Mouse (Mus musculus): Measurements from ENCODE around the gene Dock3.

The Dock3 gene

GRCm38 (mm10) chr9:106889321-106889720 lies 342.4 kb downstream of the Dock3 start:
- no peak for DNase-seq (ENCODE audit: low spot score)

- no peak for DNase-seq (ENCODE audit: low spot score)
Observed at GRCm38 (mm10) chr9:106888346-106888745, 343.4 kb downstream of the Dock3 start.

DNA sequence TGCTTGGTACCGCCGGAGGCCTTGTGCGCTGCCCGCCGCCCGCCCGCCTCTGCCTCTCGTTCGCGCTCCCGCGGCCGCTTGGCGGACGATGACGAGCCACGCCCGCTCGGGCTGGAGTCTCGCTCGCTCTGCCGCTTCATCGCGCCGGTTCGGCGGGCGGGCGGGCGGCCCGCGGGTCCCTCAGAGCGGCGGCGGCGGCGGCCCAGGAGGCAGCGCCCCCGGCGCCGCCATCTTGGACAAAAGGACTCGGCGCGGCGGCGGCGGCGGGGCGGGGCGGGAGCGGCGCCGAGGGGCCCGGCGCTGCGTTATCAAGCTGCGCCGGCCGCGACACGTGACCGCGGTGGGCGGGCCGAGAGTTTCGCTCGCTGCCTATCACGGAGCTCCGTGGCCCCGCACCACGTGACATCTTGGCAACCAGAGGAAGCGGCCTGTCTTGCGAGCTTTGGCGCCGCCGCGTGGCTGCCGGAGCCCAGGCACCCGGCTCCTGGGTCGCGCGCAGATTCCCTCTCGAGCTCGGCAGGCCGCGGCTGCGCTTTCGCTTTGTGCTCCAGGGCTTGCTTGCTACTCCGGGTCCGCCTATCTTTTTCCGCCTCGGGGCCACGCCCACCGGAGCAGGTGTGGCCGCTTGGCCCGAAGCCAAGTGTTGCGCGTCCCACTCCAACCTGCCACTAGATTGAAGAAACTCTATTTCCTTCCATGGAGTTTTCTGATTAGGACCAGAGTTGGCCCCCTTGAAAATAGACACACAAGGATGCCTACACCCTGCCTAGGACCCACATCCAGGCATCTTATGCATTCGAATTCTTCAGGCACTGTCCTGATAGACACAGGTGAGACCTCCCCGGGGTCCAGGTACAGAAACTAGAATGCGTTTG lies 344.6 kb downstream of the Dock3 start, which contains the start of gene Rbm15b:
Rbm15b (minus strand) TSS at position 601 of the 875 bp plus-strand sequence.
- DNase-seq (ENCODE audit: low spot score), result peak; percentile 97

DNA sequence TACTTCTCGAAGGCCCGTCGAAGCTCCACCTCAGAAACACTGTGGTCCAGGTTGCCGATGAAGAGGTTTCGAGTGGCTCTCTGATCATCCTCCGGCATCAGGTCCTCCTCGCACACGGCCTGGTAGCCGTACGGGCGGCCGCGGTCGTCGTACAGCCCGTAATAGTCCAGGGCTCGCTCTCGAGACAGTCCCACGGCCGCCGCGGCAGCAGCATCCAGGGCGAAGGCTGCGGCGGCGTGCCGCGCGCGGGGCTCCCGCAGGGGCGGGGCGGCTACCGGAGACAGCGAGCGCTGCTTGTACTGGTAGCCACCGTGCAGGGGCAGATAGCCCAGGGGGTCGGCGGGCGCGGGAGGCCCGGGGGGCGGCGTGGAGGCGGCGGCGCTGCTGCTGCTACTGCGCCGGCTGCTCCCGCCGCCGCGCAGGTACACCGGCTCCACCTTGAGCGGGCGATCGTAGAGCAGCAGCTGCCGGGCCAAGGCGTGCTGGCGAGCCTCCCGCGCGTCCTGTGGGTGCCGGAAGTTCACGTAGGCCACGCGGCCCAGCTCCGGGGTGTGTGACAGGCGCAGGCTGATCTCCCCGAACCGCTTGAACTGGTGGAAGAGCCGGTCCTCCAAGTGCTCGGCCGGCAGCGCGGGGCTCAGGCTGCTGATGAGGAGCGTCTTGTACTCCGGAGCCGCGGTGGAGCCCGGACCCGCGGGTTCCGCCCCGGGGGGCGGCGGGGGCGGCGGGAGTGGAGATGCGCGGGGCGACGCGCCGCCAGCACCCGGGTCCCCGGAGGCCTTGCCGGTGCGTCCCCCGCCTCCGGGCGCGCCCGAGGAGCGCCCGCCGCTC lies 345.6 kb downstream of the Dock3 start:
- DNase-seq (ENCODE audit: low spot score), result peak; percentile 79

DNA sequence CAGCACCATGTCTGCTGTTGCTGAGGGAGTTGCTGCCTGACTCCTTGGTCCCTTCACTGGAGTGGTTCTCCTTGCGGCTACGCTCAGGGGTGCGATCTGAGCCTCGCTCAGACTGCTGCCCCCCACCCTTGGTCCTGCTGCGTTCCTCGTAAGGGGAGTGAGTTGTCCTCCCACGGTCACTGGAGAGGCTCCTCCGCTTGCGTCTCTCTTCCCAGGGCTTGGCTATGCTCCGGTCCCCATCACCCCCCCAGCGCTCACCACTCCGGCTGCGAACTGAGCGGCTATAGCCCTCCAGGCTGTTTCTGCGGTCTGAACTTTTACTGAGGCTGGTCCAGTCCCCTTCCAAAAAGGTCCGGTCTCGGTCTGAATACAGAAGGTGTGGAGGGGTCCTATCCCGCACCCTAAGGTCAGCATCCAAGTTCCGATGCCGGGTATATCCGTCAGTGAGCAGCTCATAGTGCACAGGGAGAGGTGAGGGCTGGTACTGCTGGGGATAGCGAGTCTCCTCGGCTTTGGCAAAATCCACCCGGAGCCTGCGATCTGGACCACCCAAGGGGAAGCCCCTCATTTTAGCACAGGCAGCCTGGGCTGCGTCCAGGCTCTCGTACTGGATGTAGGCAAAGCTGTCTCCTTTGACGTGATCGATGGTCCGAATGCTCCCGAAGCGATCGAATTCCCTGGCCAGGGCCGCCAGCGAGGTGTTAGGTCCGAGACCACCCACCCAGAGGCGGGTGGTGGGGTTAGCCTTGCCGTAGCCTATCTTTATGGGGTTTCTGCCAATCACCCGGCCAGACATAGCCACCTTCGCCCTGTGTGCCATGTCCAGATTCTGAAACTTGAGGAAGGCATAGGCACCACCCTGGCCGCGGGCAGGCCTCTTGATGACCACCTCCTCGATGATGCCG lies 346.5 kb downstream of the Dock3 start:
- DNase-seq (ENCODE audit: low spot score), result peak; percentile 44

DNA sequence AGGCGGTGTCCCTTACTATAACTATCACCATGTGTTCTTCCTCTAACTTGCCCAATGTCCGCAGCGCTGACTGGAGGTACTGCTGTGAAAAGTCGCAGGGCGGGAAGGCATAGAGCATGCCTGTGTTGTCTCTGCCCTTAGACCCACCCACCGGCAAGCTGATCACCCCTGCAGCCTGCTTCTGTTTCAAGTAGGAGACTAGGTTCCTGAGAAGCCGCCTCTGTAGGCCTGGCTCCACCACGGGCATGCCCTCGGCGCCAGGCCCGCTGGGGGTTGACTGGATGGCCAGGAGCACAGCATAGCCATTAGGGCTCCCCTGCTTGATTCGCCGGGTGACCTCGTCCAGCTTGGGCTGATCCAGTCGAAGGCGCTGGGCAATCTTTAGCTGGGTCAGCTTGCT lies 347.4 kb downstream of the Dock3 start:
- peak; percentile 30 for DNase-seq (ENCODE audit: low spot score)

- DNase-seq (ENCODE audit: low spot score), result no peak
Observed at GRCm38 (mm10) chr9:106883085-106883484, 348.6 kb downstream of the Dock3 start.

DNA sequence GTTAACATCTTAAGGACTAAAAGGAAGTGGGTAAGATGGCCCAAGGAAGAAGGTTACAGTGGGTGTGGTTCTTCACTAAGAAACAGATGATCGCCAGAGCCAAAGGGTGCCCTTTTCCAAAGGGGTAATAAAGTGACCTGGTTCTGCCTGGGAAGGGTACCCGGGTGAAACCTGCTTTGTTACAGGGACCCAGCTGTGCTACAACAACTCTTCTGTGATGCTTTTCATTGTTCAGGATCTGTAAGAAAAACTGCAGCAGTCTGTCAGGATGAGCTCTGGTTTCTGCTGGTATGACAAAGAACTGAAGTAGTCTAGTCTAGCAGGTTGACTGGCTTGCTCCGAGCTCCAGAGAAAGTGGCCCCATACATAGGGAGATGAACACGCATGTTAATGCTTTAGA lies 349.5 kb downstream of the Dock3 start:
- DNase-seq (ENCODE audit: low spot score), result no peak

- DNase-seq (ENCODE audit: low spot score), result peak; percentile 36
Observed at GRCm38 (mm10) chr9:106881071-106881755, 350.5 kb downstream of the Dock3 start.

DNA sequence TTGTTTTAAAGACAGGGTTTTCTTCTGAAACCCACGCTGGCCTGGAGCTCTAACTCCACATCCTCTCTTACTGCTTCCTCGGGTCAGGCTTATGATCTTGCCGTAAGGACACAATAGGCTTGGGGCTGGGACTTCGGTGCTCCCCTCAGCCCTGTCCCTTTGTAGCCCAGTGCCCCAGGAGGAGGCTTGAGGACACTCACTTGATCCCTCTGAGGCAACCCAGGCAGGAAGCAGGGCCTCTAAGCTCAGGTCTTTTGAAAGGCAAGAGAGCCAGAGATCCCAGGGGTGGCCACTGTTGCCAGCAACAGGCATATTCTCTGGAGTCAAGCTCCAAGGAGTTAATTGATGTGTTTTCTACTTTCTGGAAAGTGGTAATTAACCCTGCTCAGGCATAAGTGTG lies 352.2 kb downstream of the Dock3 start:
- DNase-seq (ENCODE audit: low spot score), result no peak

GRCm38 (mm10) chr9:106876666-106877065 lies 355.0 kb downstream of the Dock3 start:
- no peak for DNase-seq (ENCODE audit: low spot score)

- DNase-seq (ENCODE audit: low spot score), result no peak
Observed at GRCm38 (mm10) chr9:106874216-106874615, 357.5 kb downstream of the Dock3 start.

DNA sequence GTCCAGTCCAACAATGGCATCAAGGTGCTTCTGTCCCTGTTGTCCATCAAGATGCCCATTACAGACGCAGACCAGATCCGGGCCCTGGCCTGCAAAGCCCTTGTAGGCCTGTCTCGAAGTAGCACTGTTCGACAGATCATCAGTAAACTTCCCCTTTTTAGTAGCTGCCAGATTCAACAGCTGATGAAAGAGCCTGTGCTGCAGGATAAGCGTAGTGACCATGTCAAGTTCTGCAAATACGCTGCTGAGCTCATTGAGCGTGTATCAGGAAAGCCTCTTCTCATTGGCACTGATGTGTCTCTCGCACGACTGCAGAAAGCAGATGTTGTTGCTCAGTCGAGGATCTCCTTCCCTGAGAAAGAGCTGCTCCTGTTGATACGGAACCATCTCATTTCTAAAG lies 373.7 kb downstream of the Dock3 start:
- DNase-seq (ENCODE audit: low spot score), result no peak

GRCm38 (mm10) chr9:106856664-106857063 lies 375.0 kb downstream of the Dock3 start:
- DNase-seq (ENCODE audit: low spot score), result no peak
